Mouse (Mus musculus) mouse embryonic stem cell (cell line): ENCODE results near the gene Lyrm7.
"Not testable (repeated sequence)": the region's sequence is repeated elsewhere in the genome, so short reads cannot be mapped to it uniquely, and the experiment has no call there.

Experiments used
- in situ Hi-C, 2 experiments: fragments of 300-500 bp; cut with MboI; formaldehyde crosslinking; loops; 1 replicate in 1 of 2; 3 replicates in 1 of 2; pipeline ENCODE4 v1.14.3; 2019 to 2020; ENCODE audit warnings: low sequenced_read_pairs in 2 of 2, low pct_unique_long_range_greater_than_20kb in 1 of 2, mixed read lengths in 1 of 2; ENCODE audit not compliant: unreplicated experiment in 1 of 2

Gene Lyrm7

GRCm38 (mm10) chr11:54860256-54861038 is at the start of gene Lyrm7:
TSS of gene Lyrm7 (minus strand) at chr11:54860916.
- in situ Hi-C loops, result loop anchor here (5.0 kb wide), 1 partner anchor 153 kb away; no protein-coding TSS in a partner anchor

- in situ Hi-C loops, result no loop called here
Observed at GRCm38 (mm10) chr11:54910081-54910665, 49.5 kb upstream of the Lyrm7 start.

GRCm38 (mm10) chr11:54909273-54909672 is 48.6 kb upstream of the Lyrm7 start:
- in situ Hi-C loops, result no loop called here

GRCm38 (mm10) chr11:54907259-54907658 is 46.5 kb upstream of the Lyrm7 start:
- in situ Hi-C loops, result no loop called here

GRCm38 (mm10) chr11:54906466-54906865 is 45.8 kb upstream of the Lyrm7 start:
- in situ Hi-C loops, result no loop called here

- in situ Hi-C loops, result no loop called here
Observed at GRCm38 (mm10) chr11:54905931-54906330, 45.2 kb upstream of the Lyrm7 start.

GRCm38 (mm10) chr11:54905086-54905485 is 44.4 kb upstream of the Lyrm7 start:
- in situ Hi-C loops, result no loop called here

- in situ Hi-C loops, result no loop called here
Observed at GRCm38 (mm10) chr11:54903940-54904706, 43.4 kb upstream of the Lyrm7 start.

- in situ Hi-C loops, result no loop called here
Observed at GRCm38 (mm10) chr11:54903339-54903738, 42.6 kb upstream of the Lyrm7 start.

- in situ Hi-C loops, result no loop called here
Observed at GRCm38 (mm10) chr11:54902333-54903323, 41.9 kb upstream of the Lyrm7 start, which contains the start of gene Gpx3. TSS of gene Gpx3 (plus strand) at chr11:54902453.

- in situ Hi-C loops, result no loop called here
Observed at GRCm38 (mm10) chr11:54899657-54900056, 38.9 kb upstream of the Lyrm7 start.

- in situ Hi-C loops, result no loop called here
Observed at GRCm38 (mm10) chr11:54897470-54897869, 36.8 kb upstream of the Lyrm7 start.

- in situ Hi-C loops, result not testable (repeated sequence)
Observed at GRCm38 (mm10) chr11:54896646-54897045, 35.9 kb upstream of the Lyrm7 start.

- in situ Hi-C loops, result loop anchor here in 1 of 2 experiments (5.0 kb wide), 1 partner anchor 33 kb away; no protein-coding TSS in a partner anchor
Observed at GRCm38 (mm10) chr11:54894589-54894988, 33.9 kb upstream of the Lyrm7 start.

- in situ Hi-C loops, result loop anchor here in 1 of 2 experiments (5.0 kb wide), 1 partner anchor 35 kb away; no protein-coding TSS in a partner anchor
Observed at GRCm38 (mm10) chr11:54892091-54892490, 31.4 kb upstream of the Lyrm7 start.

GRCm38 (mm10) chr11:54891341-54891740 is 30.6 kb upstream of the Lyrm7 start:
- in situ Hi-C loops, result loop anchor here in 1 of 2 experiments (5.0 kb wide), 1 partner anchor 36 kb away; no protein-coding TSS in a partner anchor

- in situ Hi-C loops, result loop anchor here (5.0 to 10.0 kb wide), 2 partner anchors 97 to 99 kb away; no protein-coding TSS in a partner anchor
Observed at GRCm38 (mm10) chr11:54887927-54888326, 27.2 kb upstream of the Lyrm7 start.

- in situ Hi-C loops, result loop anchor here (5.0 to 10.0 kb wide), 2 partner anchors 99 to 102 kb away; no protein-coding TSS in a partner anchor
Observed at GRCm38 (mm10) chr11:54885406-54885805, 24.7 kb upstream of the Lyrm7 start.
